Mouse (Mus musculus) lung, postnatal 0 days (tissue): ENCODE measurements around the gene Cyb5b. TPM values are rescaled to one million over a fixed set of nuclear protein-coding genes. Genes with fewer than 3 reads are reported as not detected.
"Not testable (repeated sequence)": the region's sequence is repeated elsewhere in the genome, so short reads cannot be mapped to it uniquely, and the experiment has no call there.

Source experiments
- ATAC-seq: fragments of 200-750 bp; cut with Nextera tagmentation; 2 replicates; pipeline ENCODE4 v1.8.0; 2017; ENCODE audit warnings: moderate library complexity
- DNase-seq: peaks from one replicate; pipeline ENCODE4 v3.0.0-alpha.2; 2016; ENCODE audit warnings: low spot score
- H3K27ac ChIP-seq: fragments of 300-500 bp; sonication (generic); 2 replicates; pipeline ENCODE4 v1.5.1; 2014; ENCODE audit warnings: antibody characterized with exemption, mild to moderate bottlenecking, low read length, mixed read lengths
- H3K27me3 ChIP-seq: fragments of 300-500 bp; sonication (generic); replicated peaks from 2 replicates; pipeline ENCODE4 v1.6.1; 2014; ENCODE audit warnings: low read length, mixed read lengths; ENCODE audit not compliant: insufficient read depth
- H3K36me3 ChIP-seq: fragments of 300-500 bp; sonication (generic); 2 replicates; pipeline ENCODE4 v1.6.1; 2014; ENCODE audit warnings: low read length, mixed read lengths; ENCODE audit not compliant: insufficient read depth
- H3K4me1 ChIP-seq: fragments of 300-500 bp; sonication (generic); 2 replicates; pipeline ENCODE4 v1.6.1; 2014; ENCODE audit warnings: antibody characterized with exemption, low read depth, low read length, mixed read lengths; ENCODE audit not compliant: insufficient read depth
- H3K4me2 ChIP-seq: fragments of 300-500 bp; sonication (generic); replicated peaks from 2 replicates; pipeline ENCODE4 v1.6.1; 2014; ENCODE audit warnings: low read depth, mild to moderate bottlenecking, low read length, moderate library complexity, mixed read lengths
- H3K4me3 ChIP-seq: fragments of 300-500 bp; sonication (generic); 2 replicates; pipeline ENCODE4 v1.5.1; 2014; ENCODE audit warnings: low read depth, low read length
- H3K9ac ChIP-seq: fragments of 300-500 bp; sonication (generic); replicated peaks from 2 replicates; pipeline ENCODE4 v1.6.1; 2014; ENCODE audit warnings: low read depth, mild to moderate bottlenecking
- H3K9me3 ChIP-seq: fragments of 300-500 bp; sonication (generic); 2 replicates; pipeline ENCODE4 v1.6.1; 2016; ENCODE audit warnings: low read length, mixed read lengths
- CTCF ChIP-seq: IDR thresholded peaks from 2 replicates; pipeline ENCODE4 v1.5.1; 2016; ENCODE audit warnings: antibody characterized with exemption, mild to moderate bottlenecking
- EP300 ChIP-seq: IDR thresholded peaks from 2 replicates; pipeline ENCODE4 v1.6.1; 2016; ENCODE audit warnings: antibody characterized with exemption, mild to moderate bottlenecking, control low read depth
- WGBS: fragments of 180-500 bp; shearing (Covaris S2); extraction: QIAGEN DNeasy Blood & Tissue Kit; methylation state at CpG from one replicate; pipeline ENCODE4 v1.1.7; 2014; 5-methylcytosine and 5-hydroxymethylcytosine counted together
- polyA plus RNA-seq: library from polyadenylated mRNA; unstranded; fragments of >200 nt; fragmentation: Nextera tagmentation; extraction: Ambion mirVana; gene quantifications from 2 replicates; pipeline ENCODE4 v1.2.1, GENCODE M21; 2015

The Cyb5b gene
- polyA plus RNA-seq = 58.4 and 63.1 TPM in 2 replicates

DNA sequence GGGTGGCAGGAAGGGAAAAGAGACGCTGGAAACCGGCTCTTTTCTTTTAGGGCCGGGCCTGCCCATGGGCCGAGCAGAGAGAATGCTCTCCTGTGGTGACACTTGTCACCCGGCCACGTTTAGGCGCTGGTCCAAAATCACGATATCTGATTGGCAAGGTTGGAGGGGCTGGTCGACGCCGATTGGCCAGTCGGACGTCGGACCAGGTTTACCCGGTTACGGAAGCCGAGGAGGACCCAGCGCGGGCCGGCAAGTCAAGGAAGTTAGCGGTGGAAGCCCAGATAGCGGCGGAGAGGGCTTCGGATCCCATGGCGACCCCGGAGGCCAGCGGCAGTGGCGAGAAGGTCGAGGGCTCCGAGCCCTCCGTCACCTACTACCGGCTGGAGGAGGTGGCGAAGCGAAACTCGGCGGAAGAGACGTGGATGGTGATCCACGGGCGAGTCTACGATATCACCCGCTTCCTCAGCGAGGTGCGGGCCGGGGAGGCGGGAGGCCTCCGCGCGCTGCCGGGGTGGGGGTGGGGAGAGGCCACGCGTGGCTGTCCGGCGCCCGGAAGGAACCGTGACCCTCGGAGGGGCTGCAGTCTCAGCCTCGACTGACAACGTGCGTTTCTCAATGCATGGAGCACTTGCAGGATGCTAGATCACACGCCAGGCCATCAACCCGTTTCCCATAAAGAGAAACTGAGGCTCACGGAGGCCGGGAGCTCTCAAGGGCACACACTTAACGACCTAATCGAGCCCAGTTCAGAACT lies at the start of gene Cyb5b:
Gene Cyb5b (plus strand): TSS at position 237 of the 754 bp plus-strand sequence.
- peak within 1 kb of the TSS; percentile 87 for H3K27ac ChIP-seq
- H3K36me3 ChIP-seq = 0 out of 2 replicates have a peak, but pooled peaks cover 8% of the 10 kb centered on the region
- 3% methylated on average over 65 of the region's 65 CpGs for WGBS
- H3K9ac ChIP-seq = peak within 1 kb of the TSS; percentile 86
- no peak for TF ChIP-seq CTCF
- TF ChIP-seq EP300 = 0 out of 2 replicates have a peak, but pooled peaks have one; percentile 9
- ATAC-seq (peak; percentile 96), DNase-seq (peak; percentile 95)
- H3K4me2 ChIP-seq = peak within 1 kb of the TSS; percentile 82
- H3K4me3 ChIP-seq = peak within 1 kb of the TSS; percentile 88
- no peaks in the 10 kb centered on the region for H3K9me3 ChIP-seq
- H3K27me3 ChIP-seq = no peaks in the 10 kb centered on the region
- 0 out of 2 replicates have a peak, but pooled peaks cover 5% of the 10 kb centered on the region for H3K4me1 ChIP-seq

DNA sequence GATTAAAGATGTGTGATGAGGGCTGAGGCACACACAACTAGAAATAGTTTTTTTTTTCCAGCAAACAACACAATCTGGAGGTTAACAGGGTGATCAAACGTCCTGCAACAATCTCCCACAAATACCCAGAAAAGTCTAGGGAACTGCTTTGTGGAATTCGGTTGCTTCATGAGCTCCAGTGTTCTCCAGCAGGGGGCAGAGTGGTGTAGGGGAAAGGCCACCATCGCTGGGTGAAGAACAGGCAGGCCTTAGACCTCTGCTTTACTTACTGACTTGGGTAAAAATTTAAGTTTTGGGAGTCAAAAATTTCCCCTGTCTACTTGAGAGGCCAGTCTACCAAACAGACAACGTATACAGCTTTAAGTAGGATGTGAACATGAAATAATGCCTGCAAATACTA lies 45.9 kb upstream of the Cyb5b start:
- WGBS = 10% methylated on average over 4 of the region's 4 CpGs
- Histone ChIP-seq H3K4me2 (no peak overlapping the region), H3K4me3 (no peak overlapping the region), H3K36me3 (no peaks in the 10 kb centered on the region), H3K4me1 (no peaks in the 10 kb centered on the region), H3K9me3 (no peaks in the 10 kb centered on the region), H3K9ac (no peak overlapping the region), H3K27me3 (no peaks in the 10 kb centered on the region), H3K27ac (no peak overlapping the region)
- TF ChIP-seq EP300 (no peak), CTCF (peak; percentile 92)
- peak; percentile 67 for ATAC-seq
- DNase-seq = peak; percentile 83

DNA sequence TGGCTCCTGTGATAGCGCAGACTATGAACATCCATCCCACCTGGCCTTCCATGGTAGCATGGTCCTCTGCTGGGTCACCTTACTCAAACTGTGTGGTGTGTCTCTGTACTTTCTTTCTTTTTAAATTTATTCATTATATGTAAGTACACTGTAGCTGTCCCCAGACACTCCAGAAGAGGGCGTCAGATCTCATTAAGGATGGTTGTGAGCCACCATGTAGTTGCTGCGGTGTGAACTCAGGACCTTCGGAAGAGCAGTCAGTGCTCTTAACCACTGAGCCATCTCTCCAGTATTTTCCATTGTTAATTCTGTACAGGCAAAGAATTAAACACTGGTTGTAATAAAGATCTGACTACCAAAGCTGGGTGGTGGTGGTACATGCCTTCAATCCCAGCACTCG lies 42.4 kb upstream of the Cyb5b start:
- H3K9ac ChIP-seq, H3K4me3 ChIP-seq, ATAC-seq, H3K36me3 ChIP-seq, H3K4me2 ChIP-seq, H3K9me3 ChIP-seq, DNase-seq, H3K27ac ChIP-seq, H3K4me1 ChIP-seq, H3K27me3 ChIP-seq: not testable (repeated sequence)
- 93% methylated on average over 5 of the region's 5 CpGs for WGBS

DNA sequence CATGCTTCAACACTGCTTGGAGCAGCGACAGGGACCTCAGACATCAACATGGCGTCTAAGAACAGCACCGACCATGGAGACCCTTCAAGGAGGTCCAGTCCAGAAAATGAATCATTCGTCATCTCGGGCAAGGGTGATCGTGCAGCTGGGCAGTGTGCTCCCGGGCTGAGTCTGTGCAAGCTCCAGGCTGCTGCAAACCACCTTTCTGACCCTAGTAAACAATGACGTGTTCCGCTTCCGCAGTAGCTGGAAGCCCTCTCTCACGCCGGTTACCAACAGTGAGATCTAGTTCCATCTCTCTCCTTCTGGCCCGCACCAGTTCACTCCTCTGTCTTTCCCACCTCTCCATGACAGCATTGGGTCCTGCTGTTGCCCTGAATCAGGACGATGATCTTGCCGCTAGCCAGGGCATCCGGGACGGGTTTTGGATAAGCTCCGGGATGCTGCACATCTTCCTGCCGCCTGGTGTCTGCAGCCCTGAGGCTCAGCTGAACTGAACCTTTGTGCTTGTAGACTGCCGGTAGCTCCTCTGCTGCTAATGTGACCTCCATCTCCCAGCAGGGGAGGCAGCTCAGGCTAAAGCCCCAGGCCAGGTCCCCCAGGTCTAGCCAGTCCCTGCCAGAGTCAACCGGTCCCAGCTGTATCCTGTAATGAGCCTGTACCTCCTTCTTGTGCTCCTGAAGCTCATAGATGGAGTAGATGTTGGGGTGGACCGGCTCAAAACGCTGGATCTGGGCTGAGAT lies 41.3 kb upstream of the Cyb5b start:
- Histone ChIP-seq H3K9ac (no peak overlapping the region), H3K36me3 (no peaks in the 10 kb centered on the region), H3K4me1 (no peaks in the 10 kb centered on the region), H3K4me2 (peak overlapping the region; percentile 36), H3K27ac (no peak overlapping the region), H3K4me3 (no peak overlapping the region), H3K27me3 (no peaks in the 10 kb centered on the region), H3K9me3 (no peaks in the 10 kb centered on the region)
- TF ChIP-seq CTCF = peak; percentile 14; the same call in 1 of the 2 replicates
- TF ChIP-seq EP300 = no peak
- ATAC-seq = peak; percentile 77
- WGBS = 40% methylated on average over 23 of the region's 23 CpGs
- DNase-seq = peak; percentile 40

DNA sequence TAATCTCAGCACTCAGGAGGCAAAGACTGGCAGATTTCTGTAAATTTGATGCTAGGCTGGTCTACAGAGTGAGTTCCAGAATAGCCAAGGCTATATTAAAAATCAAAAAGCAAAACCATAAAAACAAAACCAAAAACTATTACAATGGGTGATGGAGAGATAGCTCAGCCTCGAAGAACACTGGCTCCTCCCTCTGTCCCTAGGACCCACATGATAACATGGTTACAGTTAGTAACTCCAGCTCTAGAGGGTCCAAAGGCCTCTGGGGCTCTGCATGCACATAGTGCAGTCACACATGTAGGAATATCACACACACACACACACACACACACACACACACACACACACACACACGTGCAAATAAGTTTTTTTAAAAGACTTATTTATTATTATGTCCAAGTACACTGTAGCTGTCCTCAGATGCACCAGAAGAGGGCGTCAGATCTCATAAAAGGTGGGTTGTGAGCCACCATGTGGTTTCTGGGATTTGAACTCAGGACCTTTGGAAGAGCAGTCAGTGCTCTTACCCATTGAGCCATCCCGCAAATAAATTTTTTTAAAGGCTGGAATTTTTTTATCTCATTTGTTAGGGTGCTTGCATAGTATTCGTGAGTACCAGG lies 40.5 kb upstream of the Cyb5b start:
- H3K27ac ChIP-seq = no peak overlapping the region
- ATAC-seq (no peak), DNase-seq (no peak)
- TF ChIP-seq EP300 = no peak
- 0 out of 2 replicates have a peak, but pooled peaks have one; percentile 16 for TF ChIP-seq CTCF
- H3K27me3 ChIP-seq = no peaks in the 10 kb centered on the region
- H3K36me3 ChIP-seq = no peaks in the 10 kb centered on the region
- H3K9ac ChIP-seq = no peak overlapping the region
- 79% methylated on average over 5 of the region's 5 CpGs for WGBS
- no peaks in the 10 kb centered on the region; the same call in 1 of the 2 replicates for H3K4me1 ChIP-seq
- no peaks in the 10 kb centered on the region for H3K9me3 ChIP-seq
- no peak overlapping the region for H3K4me2 ChIP-seq
- H3K4me3 ChIP-seq = no peak overlapping the region
